Mouse (Mus musculus) heart, postnatal 4 days (tissue): Measurements from ENCODE around the gene Tmem132c. TPM values are rescaled to one million over a fixed set of nuclear protein-coding genes. Genes with fewer than 3 reads are reported as not detected.
A peak's percentile ranks its signal among the peaks of the same experiment; 100 is the strongest.

Source experiments
- DNase-seq: peaks from one replicate; pipeline ENCODE4 v3.0.0; 2021
- total RNA-seq, 2 experiments: library from RNA; stranded (reverse); gene quantifications; 2 replicates each; pipeline ENCODE4 v1.2.3; 2021

The Tmem132c gene
- total RNA-seq, 2 experiments from 2014 or later: 0.47 to 0.52 TPM

GRCm38 (mm10) chr5:127429124-127429523, 187.5 kb downstream of the Tmem132c start:
- no peak for DNase-seq

DNA sequence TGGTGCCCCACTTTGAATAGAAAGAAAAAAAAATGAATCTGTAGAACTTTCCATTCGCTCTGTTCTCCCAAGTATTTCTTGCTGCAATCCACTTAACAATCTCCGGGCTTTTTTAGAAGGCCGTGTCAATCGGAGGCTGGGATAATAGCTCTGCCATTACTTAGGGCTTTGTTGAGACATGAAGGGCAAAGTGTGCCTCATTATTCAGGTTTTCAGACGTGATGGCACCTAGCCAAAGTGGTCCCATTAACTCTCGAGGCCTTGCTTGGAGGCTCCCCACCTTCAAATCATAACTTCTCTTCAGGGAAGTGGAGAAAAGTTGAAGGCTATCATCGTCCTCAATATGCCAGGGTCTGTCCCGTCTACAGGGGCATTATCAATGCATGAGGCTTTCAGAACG, 190.0 kb downstream of the Tmem132c start:
- DNase-seq: no peak

DNA sequence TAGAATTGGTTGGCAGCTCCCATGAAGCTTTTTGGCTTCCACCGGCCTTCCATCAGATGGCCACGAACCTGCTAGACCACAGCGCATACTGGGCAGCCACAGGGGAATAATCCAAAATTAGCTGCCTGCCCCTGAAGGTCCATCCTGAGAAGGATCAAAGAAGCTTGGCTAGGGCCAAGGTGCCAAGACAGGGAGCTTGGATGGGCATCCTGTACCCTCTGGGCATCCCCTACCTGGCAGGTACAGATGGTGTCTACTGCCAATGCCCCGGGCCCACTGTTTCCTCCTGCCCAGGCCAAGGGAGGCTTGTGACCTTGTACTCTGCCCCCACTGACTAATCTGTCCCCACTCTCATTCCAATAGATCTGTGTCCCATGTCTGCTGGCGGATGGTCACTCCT, 195.2 kb downstream of the Tmem132c start:
- no peak for DNase-seq

- no peak for DNase-seq
Measured at GRCm38 (mm10) chr5:127438639-127439038, 197.0 kb downstream of the Tmem132c start.

GRCm38 (mm10) chr5:127441963-127442362, 200.4 kb downstream of the Tmem132c start:
- no peak for DNase-seq

GRCm38 (mm10) chr5:127453580-127453979, 212.0 kb downstream of the Tmem132c start:
- DNase-seq: peak; percentile 39

DNA sequence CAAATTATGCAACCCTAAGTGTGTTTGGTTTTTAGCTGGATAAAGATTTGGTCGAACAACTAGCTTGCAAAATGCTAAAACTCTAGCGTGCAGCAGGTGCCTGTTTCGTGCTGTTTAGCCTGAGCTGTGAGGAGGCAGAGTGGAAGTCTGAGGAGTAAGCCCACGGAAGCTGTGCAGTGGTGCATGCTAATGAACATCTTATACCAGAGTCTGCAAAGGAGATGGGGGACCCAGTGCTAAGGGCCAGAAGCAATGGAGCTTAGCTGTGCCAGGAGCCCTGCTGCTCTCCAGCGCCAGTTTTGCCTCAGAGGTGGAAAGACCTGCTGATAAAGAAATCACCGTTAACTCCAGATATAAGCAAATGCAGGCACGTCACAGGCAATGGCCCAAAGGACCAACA, 212.5 kb downstream of the Tmem132c start:
- no peak for DNase-seq

DNA sequence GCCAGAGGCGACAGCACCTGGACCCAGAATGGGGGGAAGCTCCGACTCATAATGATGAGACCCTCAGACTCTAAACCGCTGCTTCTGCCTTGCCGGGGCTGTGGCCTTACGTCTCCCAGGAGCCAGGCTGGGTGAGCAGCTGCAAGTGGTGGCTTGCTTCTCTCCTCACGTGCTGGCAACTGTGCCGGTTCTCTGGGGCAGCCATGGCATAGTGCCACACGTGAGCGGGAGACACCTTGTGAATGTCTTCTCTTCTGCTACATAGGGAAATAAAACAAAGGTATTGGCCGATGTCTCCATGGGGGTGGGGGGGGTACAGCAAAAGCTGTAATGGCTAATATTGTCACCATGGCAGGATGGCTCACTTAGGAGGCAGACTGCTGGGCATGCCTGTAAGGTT, 214.5 kb downstream of the Tmem132c start:
- DNase-seq: no peak

DNA sequence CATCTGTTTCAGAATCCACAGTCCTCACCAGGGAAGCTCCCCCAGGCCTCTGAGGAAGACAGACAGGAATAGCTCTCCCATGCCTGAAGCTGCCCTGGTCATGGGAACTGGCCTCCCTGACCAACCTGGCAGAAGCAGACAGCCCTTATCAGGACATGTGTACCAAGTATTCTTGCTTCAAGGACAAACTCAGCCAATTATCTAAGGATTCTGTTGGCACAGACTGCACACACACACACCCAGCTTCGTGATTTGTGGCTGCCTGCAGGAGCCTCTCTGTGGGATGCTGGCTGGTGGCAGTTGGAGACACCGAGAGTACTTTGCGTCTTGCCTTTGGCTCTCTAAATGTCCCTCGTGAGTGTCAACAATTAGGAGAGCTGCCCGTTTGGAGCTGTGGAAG, 226.5 kb downstream of the Tmem132c start:
- DNase-seq: peak; percentile 18

- no peak for DNase-seq
Measured at GRCm38 (mm10) chr5:127470351-127470750, 228.7 kb downstream of the Tmem132c start.

DNA sequence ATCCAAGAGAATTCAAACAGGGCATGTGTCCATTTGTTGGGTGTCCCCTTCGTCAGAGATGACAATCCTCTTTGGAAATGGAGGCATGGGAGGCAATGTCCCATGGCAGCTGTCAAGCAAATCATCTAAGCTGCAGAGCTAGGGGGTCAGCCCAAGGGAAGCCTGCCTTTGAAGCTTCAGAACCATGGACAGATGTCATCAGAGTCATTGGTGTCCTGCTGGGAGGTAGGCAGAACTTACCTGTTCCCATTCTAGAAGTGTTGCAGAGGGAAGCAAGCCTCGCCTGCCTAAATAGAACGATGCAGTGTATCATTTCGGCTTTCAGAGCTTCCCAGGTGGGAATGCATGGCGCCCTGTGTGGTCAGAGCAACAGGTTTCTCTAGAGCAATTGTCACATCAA, 230.3 kb downstream of the Tmem132c start:
- DNase-seq: no peak

GRCm38 (mm10) chr5:127473706-127474105, 232.1 kb downstream of the Tmem132c start:
- no peak for DNase-seq

DNA sequence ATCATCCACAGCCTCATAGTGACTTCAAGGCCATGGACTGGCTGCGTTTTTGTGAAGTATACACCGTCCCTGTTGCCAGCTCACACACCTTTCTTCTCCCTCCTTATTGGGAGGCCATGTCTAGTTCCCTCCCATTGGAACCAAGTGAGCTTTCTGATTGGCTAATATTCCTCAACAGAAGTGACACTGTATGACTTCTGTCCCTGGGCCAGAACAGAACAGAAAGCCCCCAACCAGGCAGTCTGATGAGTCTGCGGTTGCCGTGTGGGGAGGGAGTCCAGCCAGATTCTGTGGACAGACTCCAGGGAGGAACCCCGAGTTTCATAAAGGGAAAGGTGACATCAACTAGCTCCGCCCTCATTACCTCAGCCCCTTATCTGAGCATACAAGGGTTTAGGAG, 233.2 kb downstream of the Tmem132c start:
- no peak for DNase-seq

- no peak for DNase-seq
Measured at GRCm38 (mm10) chr5:127477790-127478189, 236.2 kb downstream of the Tmem132c start.

- DNase-seq: no peak
Measured at GRCm38 (mm10) chr5:127478322-127478721, 236.7 kb downstream of the Tmem132c start.

- no peak for DNase-seq
Measured at GRCm38 (mm10) chr5:127480931-127481330, 239.3 kb downstream of the Tmem132c start.

- DNase-seq: peak; percentile 67
Measured at GRCm38 (mm10) chr5:127481416-127481815, 239.8 kb downstream of the Tmem132c start.

- no peak for DNase-seq
Measured at GRCm38 (mm10) chr5:127482342-127482741, 240.7 kb downstream of the Tmem132c start.

GRCm38 (mm10) chr5:127483955-127484659, 242.5 kb downstream of the Tmem132c start:
- no peak for DNase-seq

- DNase-seq: no peak
Measured at GRCm38 (mm10) chr5:127484813-127485486, 243.3 kb downstream of the Tmem132c start.

DNA sequence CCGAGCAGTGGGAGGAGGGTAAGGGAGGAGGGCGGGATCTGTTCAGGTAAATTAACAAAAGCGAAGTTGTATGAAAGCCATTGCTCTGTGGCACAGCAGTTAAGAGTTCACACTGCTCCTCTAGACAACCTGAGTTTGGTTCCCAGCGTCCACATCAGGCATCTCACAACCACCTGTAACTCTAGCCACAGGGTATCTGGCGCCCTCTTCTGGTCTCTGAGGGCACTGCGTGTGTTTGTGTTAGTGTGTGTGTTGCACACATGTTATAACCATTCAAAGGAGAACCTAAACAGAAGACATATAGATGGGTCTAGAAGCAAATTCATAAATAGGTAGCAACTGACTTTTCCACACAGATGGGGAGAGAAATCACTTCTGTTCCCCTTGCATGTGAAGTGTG, 245.6 kb downstream of the Tmem132c start:
- DNase-seq: no peak

DNA sequence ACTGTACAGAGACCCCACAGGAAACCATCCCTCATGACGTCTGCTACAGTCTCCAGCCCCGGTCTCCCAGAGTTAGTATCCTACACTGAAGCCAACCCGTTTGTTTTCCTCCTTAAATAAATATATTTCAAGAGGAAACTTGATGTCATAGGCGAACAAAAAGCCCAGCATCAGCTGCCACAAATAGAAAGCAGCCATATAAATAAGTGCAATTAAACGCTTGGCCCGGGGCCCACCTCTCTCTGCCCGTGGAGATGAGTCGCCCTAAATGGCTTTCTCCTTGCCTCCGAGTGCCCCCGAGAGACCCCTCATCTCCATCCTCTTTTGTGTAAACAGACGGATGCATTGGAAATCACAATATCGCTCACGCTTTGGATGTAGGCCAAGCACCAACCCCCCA, 247.1 kb downstream of the Tmem132c start:
- DNase-seq: no peak

DNA sequence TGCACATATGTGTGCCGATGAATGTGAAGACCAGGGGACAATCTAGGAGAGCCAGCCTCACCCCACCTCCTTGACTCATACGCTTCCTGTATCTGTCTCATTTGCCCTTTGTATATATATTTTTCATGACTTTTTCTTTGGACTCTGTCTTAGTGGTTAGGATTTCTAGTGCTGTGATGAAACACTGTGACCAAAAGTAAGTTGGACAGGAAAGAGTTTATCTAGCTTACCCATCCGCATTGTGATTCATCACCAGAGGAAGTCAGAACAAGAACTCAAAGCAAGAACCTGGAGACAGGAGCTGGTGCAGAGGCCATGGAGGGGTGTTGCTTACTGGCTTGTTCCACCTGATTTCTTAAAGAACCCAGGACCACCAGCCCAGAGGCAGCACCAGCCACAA, 250.1 kb downstream of the Tmem132c start:
- no peak for DNase-seq

DNA sequence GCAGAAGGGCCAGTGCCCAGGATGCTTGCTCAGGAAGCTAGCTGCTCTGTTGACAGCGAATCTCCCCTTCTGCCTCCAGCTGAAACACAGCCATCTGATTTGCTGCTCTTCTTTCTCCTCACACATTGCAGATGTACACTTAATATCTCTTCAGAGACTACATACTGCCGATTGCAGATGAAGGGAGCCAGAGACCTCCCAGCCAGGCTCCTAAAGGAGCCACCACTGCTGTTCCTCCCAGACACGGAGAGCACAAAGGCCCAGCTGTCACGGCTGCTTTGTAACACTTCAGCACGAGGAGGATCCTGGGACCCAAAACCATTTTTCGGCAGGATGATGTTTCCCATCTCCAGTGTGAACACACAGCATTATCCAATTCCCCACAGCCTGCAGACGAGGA, 255.3 kb downstream of the Tmem132c start:
- no peak for DNase-seq
